Mouse (Mus musculus): ENCODE results near the gene Socs5. TPM values are rescaled to one million over a fixed set of nuclear protein-coding genes. Genes with fewer than 3 reads are reported as not detected.
"Not testable (repeated sequence)": the region's sequence is repeated elsewhere in the genome, so short reads cannot be mapped to it uniquely, and the experiment has no call there.

The Socs5 gene
- total RNA-seq, 1 experiment: 7.4 TPM

- no peaks in the 10 kb centered on the region for H3K9me3 ChIP-seq (ENCODE audit: control insufficient read depth, insufficient read depth, low read depth, low read length)
- DNase-seq (ENCODE audit: low read depth, low spot score): no peak
- in situ Hi-C loops (cut with MboI; ENCODE audit: low sequenced_read_pairs in 2 of 2, unreplicated experiment in 2 of 2): no loop called here
- TF ChIP-seq ZC3H11A (IDR thresholded peaks at IDR 0.05; ENCODE audit: borderline replicate concordance, low read depth, low read length) (no peak), MAFK (IDR thresholded peaks at IDR 0.05; ENCODE audit: insufficient read depth, low read depth, low read length) (no peak), CHD2 (IDR thresholded peaks at IDR 0.05; ENCODE audit: low read depth, low read length) (no peak), HCFC1 (IDR thresholded peaks at IDR 0.05; ENCODE audit: borderline replicate concordance, insufficient read depth, low read length) (no peak), ZNF384 (IDR thresholded peaks at IDR 0.05; ENCODE audit: low read depth, low read length) (no peak)
- H3K9ac ChIP-seq (ENCODE audit: insufficient read depth, low read depth, low read length, poor library complexity, severe bottlenecking): no peak overlapping the region
- H3K4me1 ChIP-seq (ENCODE audit: control insufficient read depth in 2 of 2, insufficient read depth in 2 of 2, low read length in 2 of 2, poor library complexity in 1 of 2): no peaks in the 10 kb centered on the region
- H3K36me3 ChIP-seq (ENCODE audit: control insufficient read depth, insufficient read depth, low read length, poor library complexity, severe bottlenecking): no peaks in the 10 kb centered on the region
- H3K4me3 ChIP-seq (ENCODE audit: insufficient read depth in 1 of 2, low read depth in 1 of 2, low read length in 2 of 2, poor library complexity in 1 of 2, severe bottlenecking in 1 of 2): no peak overlapping the region
- no peak overlapping the region for H3K27ac ChIP-seq (ENCODE audit: insufficient read depth, low read depth, low read length, poor library complexity, severe bottlenecking)
Observed at GRCm38 (mm10) chr17:87068997-87069396, 38.5 kb upstream of the Socs5 start.

GRCm38 (mm10) chr17:87072183-87072582, 35.3 kb upstream of the Socs5 start:
- not testable (repeated sequence) for H3K27ac ChIP-seq (ENCODE audit: insufficient read depth, low read depth, low read length, poor library complexity, severe bottlenecking)

GRCm38 (mm10) chr17:87072766-87073440, 34.6 kb upstream of the Socs5 start:
- DNase-seq (ENCODE audit: low read depth, low spot score): no peak

More at GRCm38 (mm10) chr17:87072183-87072582, 35.3 kb upstream of the Socs5 start:
- DNase-seq (ENCODE audit: low read depth, low spot score); H3K4me1 ChIP-seq (ENCODE audit: control insufficient read depth in 2 of 2, insufficient read depth in 2 of 2, low read length in 2 of 2, poor library complexity in 1 of 2); in situ Hi-C loops (cut with MboI; ENCODE audit: low sequenced_read_pairs in 2 of 2, unreplicated experiment in 2 of 2); H3K4me3 ChIP-seq (ENCODE audit: insufficient read depth in 1 of 2, low read depth in 1 of 2, low read length in 2 of 2, poor library complexity in 1 of 2, severe bottlenecking in 1 of 2); H3K9ac ChIP-seq (ENCODE audit: insufficient read depth, low read depth, low read length, poor library complexity, severe bottlenecking); H3K9me3 ChIP-seq (ENCODE audit: control insufficient read depth, insufficient read depth, low read depth, low read length); H3K36me3 ChIP-seq (ENCODE audit: control insufficient read depth, insufficient read depth, low read length, poor library complexity, severe bottlenecking): not testable (repeated sequence)

GRCm38 (mm10) chr17:87073470-87073869, 34.0 kb upstream of the Socs5 start:
- Histone ChIP-seq H3K36me3 (ENCODE audit: control insufficient read depth, insufficient read depth, low read length, poor library complexity, severe bottlenecking) (no peaks in the 10 kb centered on the region), H3K4me1 (ENCODE audit: control insufficient read depth in 2 of 2, insufficient read depth in 2 of 2, low read length in 2 of 2, poor library complexity in 1 of 2) (no peaks in the 10 kb centered on the region), H3K4me3 (ENCODE audit: insufficient read depth in 1 of 2, low read depth in 1 of 2, low read length in 2 of 2, poor library complexity in 1 of 2, severe bottlenecking in 1 of 2) (no peak overlapping the region), H3K9ac (ENCODE audit: insufficient read depth, low read depth, low read length, poor library complexity, severe bottlenecking) (no peak overlapping the region), H3K27ac (ENCODE audit: insufficient read depth, low read depth, low read length, poor library complexity, severe bottlenecking) (no peak overlapping the region), H3K9me3 (ENCODE audit: control insufficient read depth, insufficient read depth, low read depth, low read length) (no peaks in the 10 kb centered on the region)
- no peak for DNase-seq (ENCODE audit: low read depth, low spot score)
- in situ Hi-C loops (cut with MboI; ENCODE audit: low sequenced_read_pairs in 2 of 2, unreplicated experiment in 2 of 2): no loop called here
- no peak for TF ChIP-seq ZC3H11A (IDR thresholded peaks at IDR 0.05; ENCODE audit: borderline replicate concordance, low read depth, low read length)
- TF ChIP-seq HCFC1 (IDR thresholded peaks at IDR 0.05; ENCODE audit: borderline replicate concordance, insufficient read depth, low read length): no peak

More at GRCm38 (mm10) chr17:87072766-87073440, 34.6 kb upstream of the Socs5 start:
- Histone ChIP-seq H3K4me1 (ENCODE audit: control insufficient read depth in 2 of 2, insufficient read depth in 2 of 2, low read length in 2 of 2, poor library complexity in 1 of 2) (no peaks in the 10 kb centered on the region), H3K9ac (ENCODE audit: insufficient read depth, low read depth, low read length, poor library complexity, severe bottlenecking) (no peak overlapping the region), H3K27ac (ENCODE audit: insufficient read depth, low read depth, low read length, poor library complexity, severe bottlenecking) (no peak overlapping the region), H3K9me3 (ENCODE audit: control insufficient read depth, insufficient read depth, low read depth, low read length) (no peaks in the 10 kb centered on the region), H3K4me3 (ENCODE audit: insufficient read depth in 1 of 2, low read depth in 1 of 2, low read length in 2 of 2, poor library complexity in 1 of 2, severe bottlenecking in 1 of 2) (no peak overlapping the region), H3K36me3 (ENCODE audit: control insufficient read depth, insufficient read depth, low read length, poor library complexity, severe bottlenecking) (no peaks in the 10 kb centered on the region)
- in situ Hi-C loops (cut with MboI; ENCODE audit: low sequenced_read_pairs in 2 of 2, unreplicated experiment in 2 of 2): no loop called here
- TF ChIP-seq CHD2 (IDR thresholded peaks at IDR 0.05; ENCODE audit: low read depth, low read length) (no peak), MAFK (IDR thresholded peaks at IDR 0.05; ENCODE audit: insufficient read depth, low read depth, low read length) (no peak), ZNF384 (IDR thresholded peaks at IDR 0.05; ENCODE audit: low read depth, low read length) (no peak), ZC3H11A (IDR thresholded peaks at IDR 0.05; ENCODE audit: borderline replicate concordance, low read depth, low read length) (no peak), HCFC1 (IDR thresholded peaks at IDR 0.05; ENCODE audit: borderline replicate concordance, insufficient read depth, low read length) (no peak)

GRCm38 (mm10) chr17:87078217-87078616, 29.3 kb upstream of the Socs5 start:
- H3K36me3 ChIP-seq (ENCODE audit: control insufficient read depth, insufficient read depth, low read length, poor library complexity, severe bottlenecking); H3K4me1 ChIP-seq (ENCODE audit: control insufficient read depth in 2 of 2, insufficient read depth in 2 of 2, low read length in 2 of 2, poor library complexity in 1 of 2); H3K27ac ChIP-seq (ENCODE audit: insufficient read depth, low read depth, low read length, poor library complexity, severe bottlenecking); DNase-seq (ENCODE audit: low read depth, low spot score); H3K9me3 ChIP-seq (ENCODE audit: control insufficient read depth, insufficient read depth, low read depth, low read length); H3K4me3 ChIP-seq (ENCODE audit: insufficient read depth in 1 of 2, low read depth in 1 of 2, low read length in 2 of 2, poor library complexity in 1 of 2, severe bottlenecking in 1 of 2); in situ Hi-C loops (cut with MboI; ENCODE audit: low sequenced_read_pairs in 2 of 2, unreplicated experiment in 2 of 2); H3K9ac ChIP-seq (ENCODE audit: insufficient read depth, low read depth, low read length, poor library complexity, severe bottlenecking): not testable (repeated sequence)
